Mouse (Mus musculus) left cerebral cortex, postnatal 10 days (tissue): ENCODE measurements around the gene Gdf15. TPM values are rescaled to one million over a fixed set of nuclear protein-coding genes. Genes with fewer than 3 reads are reported as not detected.
"Not testable (repeated sequence)": the region's sequence is repeated elsewhere in the genome, so short reads cannot be mapped to it uniquely, and the experiment has no call there.

Source experiments
- DNase-seq, 2 experiments: peaks; one replicate each; pipeline ENCODE4 v3.0.0; 2021 to 2022; ENCODE audit warnings: low spot score in 2 of 2, mixed read lengths in 1 of 2; ENCODE audit errors: extremely low spot score in 1 of 2
- intact Hi-C: fragments of 180-260 bp; cut with DNase I; formaldehyde crosslinking; loops from one replicate; pipeline ENCODE4 v1.15.1; 2025
- total RNA-seq, 2 experiments: library from RNA; stranded (reverse); gene quantifications; 2 replicates each; pipeline ENCODE4 v1.2.3; 2021

Gene Gdf15
- total RNA-seq, 2 experiments from 2014 or later: not detected

- intact Hi-C loops: no loop called here
- peak; percentile 71 to 90 for DNase-seq
These were observed 34.0 kb downstream of the Gdf15 start for GRCm38 (mm10) chr8:70598283-70598682.

GRCm38 (mm10) chr8:70597417-70598272 is 34.6 kb downstream of the Gdf15 start:
- DNase-seq: no peak
- intact Hi-C loops: no loop called here

DNA sequence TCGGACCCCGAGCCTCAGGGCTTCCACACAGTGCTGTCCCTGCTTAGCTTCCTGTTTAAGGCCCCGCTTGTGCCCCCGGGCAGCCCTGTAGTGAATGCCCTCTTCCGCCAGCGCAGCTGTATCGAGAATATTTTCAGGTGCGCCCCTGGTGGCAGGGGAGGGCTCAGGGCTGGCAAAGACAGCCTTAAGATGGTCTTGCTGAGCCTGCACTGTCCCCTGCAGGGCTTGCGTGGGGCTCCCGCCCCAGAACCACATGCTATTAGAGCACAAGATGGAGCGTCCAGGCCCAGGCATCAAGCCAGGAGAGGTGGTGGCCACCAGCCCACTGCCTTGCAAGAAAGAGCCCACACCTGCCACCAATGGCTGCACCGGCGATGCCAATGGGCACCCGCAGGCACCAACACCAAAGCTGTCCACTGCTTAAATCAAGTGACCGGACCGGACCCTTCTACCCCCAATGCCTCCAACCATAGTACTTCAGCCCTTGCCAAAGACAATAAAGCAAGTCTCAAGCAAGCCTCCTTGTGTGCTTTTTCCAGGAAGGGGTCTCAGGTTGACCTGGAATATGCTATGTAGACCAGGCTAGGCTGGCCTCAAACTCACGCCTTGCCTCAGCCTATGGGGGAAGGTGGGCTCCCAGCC is 35.4 kb downstream of the Gdf15 start:
- intact Hi-C loops: no loop called here
- peak in 1 of 2 experiments; percentile 69 for DNase-seq

DNA sequence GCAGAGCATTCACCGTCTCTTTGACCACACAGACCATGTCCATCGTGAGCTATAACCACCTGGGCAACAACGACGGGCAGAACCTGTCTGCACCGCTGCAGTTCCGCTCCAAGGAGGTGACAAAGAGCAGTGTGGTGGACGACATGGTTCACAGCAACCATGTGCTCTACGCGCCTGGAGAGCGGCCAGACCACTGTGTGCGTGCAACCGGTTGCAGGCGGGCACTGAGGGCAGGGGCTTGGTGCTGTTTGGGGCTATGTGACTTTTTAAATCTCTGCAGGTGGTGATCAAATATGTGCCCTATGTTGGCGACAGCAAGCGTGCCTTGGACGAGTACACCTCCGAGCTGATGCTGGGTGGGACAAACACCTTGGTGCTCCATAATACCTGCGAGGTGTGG is 36.0 kb downstream of the Gdf15 start:
- no peak for DNase-seq
- intact Hi-C loops: no loop called here

DNA sequence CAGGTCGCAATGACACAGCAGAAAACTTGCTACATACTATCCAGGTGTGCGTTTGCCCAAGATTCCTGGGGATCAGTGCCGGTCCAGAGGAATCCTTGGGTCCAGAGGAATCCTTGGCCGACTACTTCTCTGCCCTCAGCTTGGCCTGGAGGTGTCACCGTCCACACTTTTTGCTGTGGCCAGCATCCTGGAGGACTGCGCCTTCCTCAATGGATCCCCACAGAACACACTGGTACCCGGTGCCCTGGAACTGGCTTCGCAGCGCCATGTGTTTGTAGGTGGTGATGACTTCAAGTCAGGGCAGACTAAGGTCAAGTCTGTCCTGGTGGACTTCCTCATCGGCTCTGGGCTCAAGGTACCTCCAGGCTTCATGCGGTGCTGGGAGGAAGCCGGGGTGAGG is 36.4 kb downstream of the Gdf15 start:
- no peak for DNase-seq
- intact Hi-C loops: no loop called here

- intact Hi-C loops: no loop called here
- peak in 1 of 2 experiments; percentile 70 for DNase-seq
These were observed 37.4 kb downstream of the Gdf15 start for GRCm38 (mm10) chr8:70594621-70595564.

- intact Hi-C loops: no loop called here
These were observed 38.2 kb downstream of the Gdf15 start, which contains the start of gene Isyna1 for GRCm38 (mm10) chr8:70593961-70594609. Gene Isyna1 (plus strand): TSS chr8:70594373.

DNA sequence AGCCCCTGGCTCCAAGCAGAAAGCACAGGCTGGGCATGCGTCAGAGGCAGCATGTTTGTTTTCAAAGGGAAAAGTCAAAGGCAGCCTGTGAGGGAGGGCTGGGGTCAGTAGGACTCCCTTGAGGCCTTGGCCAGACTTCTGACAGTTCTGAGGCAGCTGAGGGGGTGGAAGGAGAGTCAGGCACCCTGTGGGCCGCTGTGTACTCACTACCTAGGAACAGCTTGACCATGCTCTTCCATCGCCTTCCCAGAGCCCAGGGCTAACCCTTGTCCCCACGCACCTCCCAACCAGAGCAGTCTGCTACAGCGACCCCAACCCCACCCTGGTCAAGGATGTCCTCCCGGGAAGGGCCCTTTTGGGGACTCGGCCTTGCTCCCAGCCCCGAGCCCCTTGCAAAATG is 39.1 kb downstream of the Gdf15 start:
- DNase-seq: peak in 1 of 2 experiments; percentile 88
- intact Hi-C loops: no loop called here

More at GRCm38 (mm10) chr8:70593961-70594609, 38.2 kb downstream of the Gdf15 start, which contains the start of gene Isyna1:
- DNase-seq: peak; percentile 69 to 93

GRCm38 (mm10) chr8:70591569-70591968 is 40.7 kb downstream of the Gdf15 start:
- intact Hi-C loops: no loop called here
- peak in 1 of 2 experiments; percentile 32 for DNase-seq

DNA sequence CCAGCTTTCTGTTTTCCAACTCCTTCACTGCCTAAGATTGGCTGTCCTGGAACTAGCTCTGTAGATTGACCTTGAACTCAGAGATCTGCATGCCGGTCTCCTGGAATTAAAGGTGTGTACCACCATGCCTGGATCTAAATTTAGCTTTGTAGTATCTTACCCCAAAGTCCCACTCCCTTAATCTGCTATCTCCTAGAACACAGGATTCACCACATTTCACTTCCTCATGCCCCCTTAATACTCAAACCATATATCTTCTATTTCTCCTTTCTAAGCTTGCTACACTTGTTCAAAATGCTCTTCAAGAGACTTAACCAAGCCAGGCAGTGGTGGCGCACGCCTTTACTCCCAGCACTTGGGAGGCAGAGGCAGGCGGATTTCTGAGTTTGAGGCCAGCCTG is 44.3 kb downstream of the Gdf15 start:
- DNase-seq, intact Hi-C loops: not testable (repeated sequence)

GRCm38 (mm10) chr8:70585258-70585652 is 47.0 kb downstream of the Gdf15 start:
- intact Hi-C loops: no loop called here
- peak in 1 of 2 experiments; percentile 78 for DNase-seq

DNA sequence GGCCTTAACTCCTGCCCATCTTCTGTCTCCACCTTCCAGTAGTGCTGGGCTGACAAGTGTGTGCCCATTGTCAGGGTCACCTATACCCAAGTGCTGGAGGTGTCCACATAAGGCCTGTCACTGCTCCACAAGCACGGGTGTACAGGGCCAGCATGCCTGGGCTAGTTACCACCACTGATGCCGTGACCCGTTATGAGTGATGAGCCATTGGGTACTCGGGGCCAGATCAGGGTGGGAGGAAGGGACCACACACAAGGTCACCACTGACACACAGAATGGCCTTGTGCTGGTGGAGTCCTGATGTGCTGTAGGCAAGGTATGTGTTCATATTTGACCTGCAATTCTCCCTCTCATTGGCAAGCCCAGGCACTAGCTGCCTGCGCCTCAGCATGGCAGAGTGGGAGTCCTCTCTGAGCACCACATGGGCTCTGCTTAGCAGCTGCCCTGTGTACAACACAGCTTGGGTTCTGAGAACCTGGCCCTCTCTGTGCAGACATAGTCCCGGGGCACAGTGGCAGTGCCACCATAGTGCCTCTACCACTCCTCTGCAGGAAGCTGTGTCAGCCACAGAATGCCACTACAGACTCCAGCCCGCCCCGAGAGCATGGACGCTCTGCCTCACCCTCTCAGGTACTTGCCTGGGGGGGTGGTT is 47.5 kb downstream of the Gdf15 start:
- DNase-seq: no peak

DNA sequence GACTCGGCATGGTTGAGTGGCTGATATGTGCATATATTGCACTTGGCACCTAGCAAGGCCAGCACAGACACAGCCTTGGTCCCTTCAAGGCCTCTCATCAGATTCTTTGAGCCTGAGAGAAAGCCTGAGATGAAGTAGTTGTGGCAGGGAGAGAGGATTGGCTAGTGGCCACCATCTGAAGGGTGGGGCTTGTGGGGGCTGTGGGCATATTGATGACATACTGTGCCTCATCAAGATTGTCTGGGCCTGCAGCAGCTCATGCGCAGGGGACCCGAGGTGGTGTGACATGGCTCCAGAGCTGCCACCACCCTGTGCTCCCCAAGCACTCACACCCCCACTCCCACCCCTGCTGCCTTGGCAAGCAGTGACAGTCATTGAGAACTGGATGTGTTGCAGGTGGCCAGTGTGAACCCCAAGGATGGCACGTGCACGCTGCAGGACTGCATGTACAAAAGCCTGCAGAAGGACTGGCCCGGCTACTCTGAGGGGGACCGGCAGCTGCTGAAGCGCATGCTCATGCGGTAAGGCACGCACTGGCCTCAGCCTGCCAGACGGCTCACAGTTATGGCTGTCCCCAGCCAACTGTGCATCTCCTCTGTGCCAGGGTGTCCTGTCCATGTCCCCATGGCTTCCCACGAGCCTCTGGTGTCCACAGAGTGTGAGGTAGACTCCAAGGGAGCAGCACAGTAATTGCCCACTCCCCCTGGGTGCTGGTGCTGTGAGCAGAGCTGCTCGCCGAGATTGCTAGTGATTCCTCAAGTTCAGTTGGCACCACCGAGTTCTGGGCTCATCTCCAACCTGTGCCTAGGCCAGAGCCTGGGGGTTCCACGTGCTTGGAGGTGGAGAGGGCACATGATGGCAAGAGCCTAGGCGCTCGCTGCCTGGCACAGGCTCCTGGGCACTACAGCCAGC is 48.5 kb downstream of the Gdf15 start:
- intact Hi-C loops: no loop called here
- DNase-seq: no peak

More for the DNA sequence above, 47.5 kb downstream of the Gdf15 start:
- intact Hi-C loops: no loop called here
